Mouse (Mus musculus): ENCODE data around the gene Dcdc2b. TPM values are rescaled to one million over a fixed set of nuclear protein-coding genes. Genes with fewer than 3 reads are reported as not detected.

Dcdc2b gene
- polyA plus RNA-seq, 1 experiment from 2014 or later, result 1.1 TPM

- Histone ChIP-seq H3K4me1 (no peaks in the 10 kb centered on the region; the same call in 1 of the 2 replicates), H3K36me3 (peaks cover 98% of the 10 kb centered on the region), H3K9me3 (no peaks in the 10 kb centered on the region), H3K27me3 (ENCODE audit: insufficient read depth, poor library complexity, severe bottlenecking) (no peaks in the 10 kb centered on the region), H3K27ac (no peak overlapping the region), H3K4me3 (no peak overlapping the region)
- DNase-seq (ENCODE audit: low spot score), result no peak
- WGBS, result 86% methylated on average over 4 of the region's 4 CpGs
Observed at GRCm38 (mm10) chr4:129630944-129631343, 16.9 kb upstream of the Dcdc2b start.

DNA sequence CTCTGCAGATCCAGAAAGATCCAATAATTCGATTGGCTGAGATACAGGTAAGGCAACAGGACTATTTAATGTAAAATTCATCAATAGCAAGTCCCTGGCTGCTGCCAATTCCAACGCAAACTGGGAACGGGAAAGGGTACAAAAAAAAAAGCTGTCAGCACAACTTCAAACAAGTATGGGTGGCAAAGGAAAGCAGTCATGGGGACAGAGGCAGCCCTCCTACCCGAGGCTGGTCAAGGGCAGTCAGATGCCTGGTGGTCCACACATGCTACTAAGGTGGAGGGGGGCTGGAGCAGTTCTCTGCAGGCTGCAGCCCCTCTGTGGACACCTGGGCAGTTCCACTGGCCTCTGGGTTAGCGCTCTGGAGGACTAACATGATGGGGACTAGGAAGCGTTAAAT lies 12.0 kb upstream of the Dcdc2b start:
- H3K4me1 ChIP-seq, result peaks cover 35% of the 10 kb centered on the region
- no peak overlapping the region for H3K4me3 ChIP-seq
- 77% methylated on average over 6 of the region's 6 CpGs for WGBS
- H3K27me3 ChIP-seq (ENCODE audit: insufficient read depth, poor library complexity, severe bottlenecking), result no peaks in the 10 kb centered on the region
- no peaks in the 10 kb centered on the region for H3K9me3 ChIP-seq
- no peak overlapping the region for H3K27ac ChIP-seq
- peaks cover 56% of the 10 kb centered on the region for H3K36me3 ChIP-seq
- no peak for DNase-seq (ENCODE audit: low spot score)

- Histone ChIP-seq H3K36me3 (peaks cover 53% of the 10 kb centered on the region), H3K4me3 (peak overlapping the region; percentile 76; the same call in 1 of the 2 replicates), H3K9me3 (no peaks in the 10 kb centered on the region), H3K27me3 (ENCODE audit: insufficient read depth, poor library complexity, severe bottlenecking) (no peaks in the 10 kb centered on the region), H3K4me1 (peaks cover 35% of the 10 kb centered on the region), H3K27ac (peak overlapping the region; percentile 89; the same call in 1 of the 2 replicates)
- 37% methylated on average over 4 of the region's 4 CpGs for WGBS
- no peak for DNase-seq (ENCODE audit: low spot score)
Observed at GRCm38 (mm10) chr4:129625496-129625895, 11.4 kb upstream of the Dcdc2b start.

- Histone ChIP-seq H3K9me3 (no peaks in the 10 kb centered on the region), H3K27ac (peak overlapping the region; percentile 89), H3K36me3 (peaks cover 48% of the 10 kb centered on the region), H3K27me3 (ENCODE audit: insufficient read depth, poor library complexity, severe bottlenecking) (no peaks in the 10 kb centered on the region), H3K4me3 (peak overlapping the region; percentile 76), H3K4me1 (peaks cover 35% of the 10 kb centered on the region)
- 2% methylated on average over 6 of the region's 6 CpGs for WGBS
- peak; percentile 88 for DNase-seq (ENCODE audit: low spot score)
Observed at GRCm38 (mm10) chr4:129625029-129625370, 10.9 kb upstream of the Dcdc2b start.

DNA sequence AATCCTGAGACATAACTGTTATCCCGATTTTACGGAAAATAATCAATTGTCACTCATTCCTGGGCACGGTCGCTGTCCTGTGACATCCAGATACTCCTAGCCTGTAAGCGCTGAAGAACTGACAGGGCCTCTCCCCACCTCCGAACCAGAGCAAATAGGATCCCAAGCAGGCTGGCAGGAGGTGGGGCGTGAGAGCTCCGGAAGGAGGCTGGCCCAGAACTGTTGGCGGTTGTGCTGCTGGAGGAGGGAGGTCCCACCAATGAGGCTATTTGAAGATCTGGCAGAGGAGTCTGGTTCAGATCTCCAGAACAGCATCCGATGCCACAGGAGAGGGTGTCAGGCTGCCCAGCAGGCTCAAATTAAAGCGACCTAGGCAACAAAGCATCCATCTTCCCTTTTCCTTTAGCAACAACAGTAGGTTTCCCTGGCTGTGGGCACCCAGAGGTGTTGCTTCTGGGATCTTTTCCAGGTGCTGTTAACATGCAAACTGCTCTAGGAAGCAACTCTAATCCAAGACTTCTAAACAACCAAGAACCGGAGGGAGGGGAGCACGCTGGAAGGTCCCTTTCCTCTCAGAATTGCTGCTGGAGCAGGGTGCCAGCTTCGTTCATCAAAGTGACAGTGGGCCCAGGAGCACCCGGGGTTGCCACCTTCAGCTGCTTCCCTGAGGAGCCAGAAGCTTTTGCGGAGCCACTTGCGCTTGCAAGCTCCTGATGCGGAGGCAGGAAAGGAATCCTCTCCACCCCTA lies 10.4 kb upstream of the Dcdc2b start:
- H3K27me3 ChIP-seq (ENCODE audit: insufficient read depth, poor library complexity, severe bottlenecking), result no peaks in the 10 kb centered on the region
- WGBS, result 1% methylated on average over 18 of the region's 18 CpGs
- peak overlapping the region; percentile 76 for H3K4me3 ChIP-seq
- peak overlapping the region; percentile 89 for H3K27ac ChIP-seq
- peaks cover 35% of the 10 kb centered on the region for H3K4me1 ChIP-seq
- no peaks in the 10 kb centered on the region for H3K9me3 ChIP-seq
- DNase-seq (ENCODE audit: low spot score), result peak; percentile 96
- peaks cover 43% of the 10 kb centered on the region for H3K36me3 ChIP-seq

GRCm38 (mm10) chr4:129623681-129624091 lies 9.6 kb upstream of the Dcdc2b start, which contains the start of gene Ccdc28b:
Ccdc28b (minus strand) TSS chr4:129623947.
- peaks cover 35% of the 10 kb centered on the region for H3K36me3 ChIP-seq
- DNase-seq (ENCODE audit: low spot score), result no peak
- 0% methylated on average over 10 of the region's 10 CpGs for WGBS

GRCm38 (mm10) chr4:129622803-129623535 lies 8.9 kb upstream of the Dcdc2b start:
- Histone ChIP-seq H3K4me3 (peak overlapping the region; percentile 76), H3K9me3 (no peaks in the 10 kb centered on the region), H3K27ac (peak overlapping the region; percentile 89), H3K4me1 (peaks cover 42% of the 10 kb centered on the region), H3K27me3 (ENCODE audit: insufficient read depth, poor library complexity, severe bottlenecking) (no peaks in the 10 kb centered on the region), H3K36me3 (peaks cover 28% of the 10 kb centered on the region)
- DNase-seq (ENCODE audit: low spot score), result no peak
- WGBS, result 13% methylated on average over 8 of the region's 8 CpGs

More at GRCm38 (mm10) chr4:129623681-129624091, 9.6 kb upstream of the Dcdc2b start, which contains the start of gene Ccdc28b:
- Histone ChIP-seq H3K4me3 (peak within 1 kb of the TSS; percentile 76), H3K9me3 (no peaks in the 10 kb centered on the region), H3K27me3 (ENCODE audit: insufficient read depth, poor library complexity, severe bottlenecking) (no peaks in the 10 kb centered on the region), H3K4me1 (peaks cover 35% of the 10 kb centered on the region), H3K27ac (peak within 1 kb of the TSS; percentile 89)

DNA sequence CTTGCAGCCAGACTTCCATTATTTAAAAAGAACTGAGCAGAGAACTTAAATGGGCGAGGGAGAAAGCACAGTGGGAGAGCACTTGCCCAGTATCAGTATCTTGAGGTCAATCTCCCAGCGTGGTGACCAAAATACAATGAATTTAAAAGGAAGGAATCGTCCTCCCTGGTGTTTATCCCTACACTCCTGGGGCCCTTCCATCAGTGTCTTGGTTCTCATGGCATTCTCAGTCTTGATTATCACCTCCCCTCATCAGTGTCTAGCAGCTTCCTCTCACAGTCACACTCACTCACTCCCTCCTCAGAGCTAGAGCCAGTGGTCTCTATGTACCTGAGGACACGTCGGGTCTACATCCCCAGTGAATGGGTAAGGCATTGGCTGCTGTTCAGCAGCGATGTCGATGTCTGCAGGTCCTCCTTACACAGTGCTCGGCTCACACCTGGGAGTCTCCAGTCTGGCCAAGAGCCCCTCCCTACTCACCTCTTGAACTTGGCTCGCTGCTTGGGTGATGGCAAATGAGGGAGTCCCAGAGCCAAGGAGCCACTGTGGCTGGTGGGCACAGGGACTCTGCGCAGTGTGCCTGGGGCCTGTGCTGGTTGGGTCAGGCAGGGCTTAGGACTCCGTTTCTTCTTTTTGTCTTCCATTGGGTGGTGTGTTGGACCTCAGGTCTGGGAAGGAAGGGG lies 8.2 kb upstream of the Dcdc2b start:
- 0 out of 2 replicates have a peak overlapping the region, but pooled peaks have one; percentile 76 for H3K4me3 ChIP-seq
- 65% methylated on average over 11 of the region's 11 CpGs for WGBS
- H3K27me3 ChIP-seq (ENCODE audit: insufficient read depth, poor library complexity, severe bottlenecking), result no peaks in the 10 kb centered on the region
- H3K9me3 ChIP-seq, result no peaks in the 10 kb centered on the region
- peaks cover 24% of the 10 kb centered on the region for H3K36me3 ChIP-seq
- no peak overlapping the region for H3K27ac ChIP-seq
- no peak for DNase-seq (ENCODE audit: low spot score)
- H3K4me1 ChIP-seq, result peaks cover 45% of the 10 kb centered on the region

DNA sequence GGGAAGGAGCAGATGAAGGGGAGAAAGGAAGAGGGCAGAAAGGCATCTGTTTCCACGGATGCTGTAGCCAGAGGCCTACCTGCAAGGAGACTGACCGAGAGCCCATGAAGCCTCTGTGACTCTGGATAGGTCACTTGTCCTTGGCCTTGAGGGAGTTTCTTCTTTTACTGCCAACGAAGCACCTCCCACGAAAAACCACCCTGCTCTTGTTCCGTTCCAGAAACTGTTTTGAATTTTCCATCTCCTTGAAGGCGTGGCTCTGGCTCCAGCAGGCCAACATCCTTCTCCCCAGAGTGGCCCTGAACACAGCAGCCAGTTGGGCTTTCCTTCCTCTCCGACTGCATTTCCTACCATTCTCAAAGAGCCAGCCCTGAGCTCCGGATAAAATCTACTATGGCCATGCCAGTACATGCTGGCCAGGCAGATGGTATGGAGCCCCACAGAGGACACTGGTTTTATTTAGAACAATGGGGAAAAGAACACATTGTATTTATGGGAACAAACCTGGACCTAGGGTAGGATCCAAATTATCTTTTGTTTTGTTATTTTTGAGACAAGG lies 7.3 kb upstream of the Dcdc2b start:
- DNase-seq (ENCODE audit: low spot score), result no peak
- Histone ChIP-seq H3K9me3 (no peaks in the 10 kb centered on the region), H3K27ac (0 out of 2 replicates have a peak overlapping the region, but pooled peaks have one; percentile 18), H3K4me3 (no peak overlapping the region), H3K36me3 (peaks cover 24% of the 10 kb centered on the region), H3K27me3 (ENCODE audit: insufficient read depth, poor library complexity, severe bottlenecking) (no peaks in the 10 kb centered on the region), H3K4me1 (peaks cover 45% of the 10 kb centered on the region)
- WGBS, result 68% methylated on average over 8 of the region's 8 CpGs

- Histone ChIP-seq H3K27ac (0 out of 2 replicates have a peak overlapping the region, but pooled peaks have one; percentile 18), H3K27me3 (ENCODE audit: insufficient read depth, poor library complexity, severe bottlenecking) (no peaks in the 10 kb centered on the region), H3K9me3 (no peaks in the 10 kb centered on the region), H3K4me1 (peaks cover 42% of the 10 kb centered on the region), H3K36me3 (peaks cover 26% of the 10 kb centered on the region), H3K4me3 (no peak overlapping the region)
- 83% methylated on average over 11 of the region's 11 CpGs for WGBS
- no peak for DNase-seq (ENCODE audit: low spot score)
Observed at GRCm38 (mm10) chr4:129620419-129621282, 6.6 kb upstream of the Dcdc2b start.

GRCm38 (mm10) chr4:129618786-129619691 lies 5.0 kb upstream of the Dcdc2b start, which contains the start of gene Iqcc:
Iqcc (minus strand) TSS chr4:129619099.
- no peaks in the 10 kb centered on the region for H3K9me3 ChIP-seq
- 5% methylated on average over 44 of the region's 44 CpGs for WGBS
- peaks cover 26% of the 10 kb centered on the region for H3K4me1 ChIP-seq
- H3K27ac ChIP-seq, result peak within 1 kb of the TSS; percentile 85
- peak within 1 kb of the TSS; percentile 67 for H3K4me3 ChIP-seq
- peak; percentile 98 for DNase-seq (ENCODE audit: low spot score)
- no peaks in the 10 kb centered on the region for H3K27me3 ChIP-seq (ENCODE audit: insufficient read depth, poor library complexity, severe bottlenecking)
- H3K36me3 ChIP-seq, result peaks cover 30% of the 10 kb centered on the region
